Mouse (Mus musculus) ES-E14 (cell line): ENCODE measurements around the gene Tnik.

Experiments
- CHD2 ChIP-seq: IDR thresholded peaks from 2 replicates; pipeline ENCODE4 v1.6.1; 2014; ENCODE audit warnings: mild to moderate bottlenecking, low read depth, low read length, inconsistent platforms
- HCFC1 ChIP-seq: IDR thresholded peaks from 2 replicates; pipeline ENCODE4 v1.6.1; 2012; ENCODE audit warnings: low read length, inconsistent platforms, borderline replicate concordance; ENCODE audit not compliant: insufficient read depth
- MAFK ChIP-seq: IDR thresholded peaks from 2 replicates; pipeline ENCODE4 v1.6.1; 2014; ENCODE audit warnings: mild to moderate bottlenecking, low read depth, low read length, inconsistent platforms; ENCODE audit not compliant: insufficient read depth
- ZC3H11A ChIP-seq: IDR thresholded peaks from 2 replicates; pipeline ENCODE4 v1.6.1; 2012; ENCODE audit warnings: low read depth, mild to moderate bottlenecking, inconsistent platforms, low read length, borderline replicate concordance
- ZNF384 ChIP-seq: IDR thresholded peaks from 2 replicates; pipeline ENCODE4 v1.6.1; 2012; ENCODE audit warnings: low read depth, low read length, inconsistent platforms

DNA sequence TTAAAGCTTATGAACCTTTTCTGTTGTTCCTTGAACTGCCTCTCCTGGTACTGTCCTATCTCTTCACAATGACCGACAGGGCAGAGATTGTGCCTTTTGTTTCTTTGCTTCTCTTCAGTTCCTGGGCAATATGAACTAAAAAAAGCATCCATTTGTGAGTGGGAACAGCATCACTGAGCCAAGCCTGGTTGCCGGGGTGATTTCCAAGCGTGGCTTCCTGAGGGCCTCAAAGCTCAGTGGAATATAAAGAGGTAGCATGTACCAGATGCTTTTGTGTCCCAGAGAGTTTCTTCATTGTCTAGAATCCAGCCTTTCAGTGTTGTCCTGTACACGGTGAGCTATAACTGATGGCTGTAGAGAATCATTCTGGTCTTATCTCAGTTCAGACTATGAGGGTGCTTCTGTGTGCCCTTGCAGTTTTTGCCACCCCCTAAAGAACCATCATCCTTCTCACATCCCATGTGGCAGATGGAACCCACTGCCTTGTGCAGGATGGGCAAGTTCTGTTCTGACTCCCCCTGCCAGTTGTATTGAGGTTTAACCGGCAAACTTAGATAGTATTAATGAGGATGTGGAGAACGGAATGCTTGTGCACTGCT is 246.4 kb downstream of the Tnik start:
- TF ChIP-seq ZNF384 = no peak
- TF ChIP-seq HCFC1 = no peak
- TF ChIP-seq MAFK = no peak
- TF ChIP-seq CHD2 = no peak
- TF ChIP-seq ZC3H11A = no peak
